Mouse (Mus musculus) adrenal gland, adult 18-20 months (tissue): ENCODE measurements around the gene Akap9. TPM values are rescaled to one million over a fixed set of nuclear protein-coding genes. Genes with fewer than 3 reads are reported as not detected.

Experiments
- total RNA-seq, 2 experiments: library from RNA; stranded (reverse); gene quantifications; 1 replicate in 1 of 2; 2 replicates in 1 of 2; pipeline ENCODE4 v1.2.3; 2021

Gene Akap9
- total RNA-seq, 2 experiments from 2014 or later: 36.9 to 63.6 TPM

Other genes with a start within 250 kb of the Akap9 start
- 10 to 100 TPM; 53.7 to 84.6 TPM for gene Ankib1, start 125.1 kb upstream of the Akap9 start, total RNA-seq
- 10 to 100 TPM; 43.7 to 52.4 TPM for gene Krit1, start 124.9 kb upstream of the Akap9 start, total RNA-seq
- not detected for gene Lrrd1, start 82.9 kb upstream of the Akap9 start, total RNA-seq
- 1 to 10 TPM; 7.8 to 8.2 TPM for gene Mterf1a, start 34.1 kb upstream of the Akap9 start, total RNA-seq
- 10 to 100 TPM; 75.2 to 79.7 TPM for gene Cyp51, start 176.7 kb downstream of the Akap9 start, total RNA-seq